Mouse (Mus musculus) thymus, adult 2 months (tissue): ENCODE measurements around the gene Lypd6.

Source experiments
- CTCF ChIP-seq: fragments of 200-500 bp; IDR thresholded peaks from 2 replicates; pipeline ENCODE4 v1.5.1; 2012; ENCODE audit warnings: mild to moderate bottlenecking, control low read depth, low read length, moderate library complexity, borderline replicate concordance; ENCODE audit not compliant: control insufficient read depth, poor library complexity, insufficient read depth; ENCODE audit errors: extremely low read depth
- POLR2A ChIP-seq: fragments of 200-500 bp; IDR thresholded peaks from 2 replicates; pipeline ENCODE4 v1.6.1; 2012; ENCODE audit warnings: mild to moderate bottlenecking, low read length, control low read depth, moderate library complexity; ENCODE audit not compliant: control insufficient read depth, poor library complexity, insufficient read depth; ENCODE audit errors: extremely low read depth

GRCm38 (mm10) chr2:50220574-50220973, 154.3 kb downstream of the Lypd6 start:
- TF ChIP-seq CTCF: no peak
- TF ChIP-seq POLR2A: no peak
